Mouse (Mus musculus): ENCODE measurements at regions not wholly inside any gene's neighbourhood (a gene's known extent, or its start where the extent isn't known, plus 50 kb on each side); places are given as distances from the start of the nearest gene placed in this dataset.

DNA sequence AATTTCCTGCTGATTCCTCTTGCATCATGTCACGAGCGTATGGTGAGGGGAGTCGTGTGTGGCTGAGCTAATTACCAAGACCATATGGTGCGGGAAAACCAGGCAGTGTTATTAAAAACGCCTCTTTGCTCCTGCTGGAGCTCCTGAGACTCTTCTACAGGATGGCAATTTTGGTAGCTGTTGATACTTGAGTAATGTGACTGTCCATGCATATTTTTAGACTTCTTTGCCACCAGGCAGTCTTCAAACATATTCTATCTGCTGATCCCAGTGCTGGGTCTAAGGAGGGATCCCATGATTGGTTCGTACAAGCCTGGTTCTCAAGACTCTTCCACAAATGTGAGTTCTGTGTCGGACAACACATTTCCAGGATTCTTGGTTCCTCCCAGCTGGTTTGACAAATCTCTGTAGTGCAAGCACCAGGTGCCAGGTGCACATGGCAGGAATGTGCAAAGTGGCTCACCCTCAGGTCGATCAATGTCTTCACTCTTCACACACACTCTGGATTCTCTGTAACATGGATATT, 52.3 kb upstream of the Gm11983 start:
- TF ChIP-seq CTCF (IDR thresholded peaks at IDR 0.05; ENCODE audit: low read depth): no peak
- TF ChIP-seq EP300 (IDR thresholded peaks at IDR 0.05; ENCODE audit: low read depth): no peak

All from liver, postnatal 0 days (tissue).